Mouse (Mus musculus) CH12.LX (cell line): Measurements from ENCODE around the gene Asxl1.

ENCODE experiments used
- CHD1 ChIP-seq: IDR thresholded peaks from 2 replicates; pipeline ENCODE4 v1.6.1; 2012; ENCODE audit warnings: low read depth, low read length, improper control_type of control experiment, inconsistent platforms
- CHD2 ChIP-seq: IDR thresholded peaks from 2 replicates; pipeline ENCODE4 v1.6.1; 2011; ENCODE audit warnings: low read length, improper control_type of control experiment
- CTCF ChIP-seq, 2 experiments: IDR thresholded peaks in 1 of 2; conservative IDR thresholded peaks in 1 of 2; 2 replicates each; pipeline ENCODE4 v1.5.1; 2011 to 2012; ENCODE audit warnings: low read depth in 2 of 2, low read length in 2 of 2, improper control_type of control experiment in 1 of 2, inconsistent platforms in 1 of 2, mild to moderate bottlenecking in 1 of 2, moderate library complexity in 1 of 2
- JUN ChIP-seq: IDR thresholded peaks from 2 replicates; pipeline ENCODE4 v1.6.1; 2011; ENCODE audit warnings: low read depth, mild to moderate bottlenecking, low read length, improper control_type of control experiment, moderate library complexity; ENCODE audit not compliant: insufficient read depth
- KAT2A ChIP-seq: IDR thresholded peaks from 2 replicates; pipeline ENCODE4 v1.6.1; 2012; ENCODE audit warnings: low read length, improper control_type of control experiment, inconsistent platforms; ENCODE audit not compliant: insufficient replicate concordance
- MAX ChIP-seq: IDR thresholded peaks from 2 replicates; pipeline ENCODE4 v1.6.1; 2011; ENCODE audit warnings: low read length, improper control_type of control experiment
- POLR2A ChIP-seq: IDR thresholded peaks from 2 replicates; pipeline ENCODE4 v1.6.1; 2011; ENCODE audit warnings: low read depth, mild to moderate bottlenecking, improper control_type of control experiment, low read length
- RAD21 ChIP-seq: IDR thresholded peaks from 2 replicates; pipeline ENCODE4 v1.6.1; 2011; ENCODE audit warnings: low read depth, mild to moderate bottlenecking, low read length, improper control_type of control experiment, moderate library complexity
- TCF12 ChIP-seq: IDR thresholded peaks from 2 replicates; pipeline ENCODE4 v1.6.1; 2014; ENCODE audit warnings: low read depth, mild to moderate bottlenecking, inconsistent platforms, low read length, improper control_type of control experiment
- UBTF ChIP-seq: IDR thresholded peaks from 2 replicates; pipeline ENCODE4 v1.6.1; 2012; ENCODE audit warnings: low read depth, mild to moderate bottlenecking, inconsistent platforms, low read length, improper control_type of control experiment, moderate library complexity
- USF1 ChIP-seq: IDR thresholded peaks from 2 replicates; pipeline ENCODE4 v1.6.1; 2014; ENCODE audit warnings: low read depth, mild to moderate bottlenecking, inconsistent platforms, low read length, improper control_type of control experiment
- ZC3H11A ChIP-seq: IDR thresholded peaks from 2 replicates; pipeline ENCODE4 v1.6.1; 2012; ENCODE audit warnings: low read depth, mild to moderate bottlenecking, inconsistent platforms, low read length, improper control_type of control experiment
- ZNF384 ChIP-seq: IDR thresholded peaks from 2 replicates; pipeline ENCODE4 v1.6.1; 2012; ENCODE audit warnings: low read depth, low read length, improper control_type of control experiment, inconsistent platforms

GRCm38 (mm10) chr2:153424557-153424956 is 78.9 kb downstream of the Asxl1 start:
- TF ChIP-seq CTCF (conservative IDR thresholded peaks at IDR 0.05 in 1 of 2, IDR thresholded peaks at IDR 0.05 in 1 of 2; ENCODE audit: low read depth in 2 of 2, low read length in 2 of 2) (no peak), ZNF384 (no peak), TCF12 (peak; percentile 51; the same call in 1 of the 2 replicates), MAX (no peak), JUN (no peak), ZC3H11A (no peak), RAD21 (no peak), CHD2 (peak; percentile 81), UBTF (no peak), KAT2A (0 out of 2 replicates have a peak, but pooled peaks have one; percentile 53), USF1 (no peak), CHD1 (no peak), POLR2A (peak; percentile 69)
